Mouse (Mus musculus): ENCODE data around the gene Ddah1.

- TF ChIP-seq CTCF (IDR thresholded peaks at IDR 0.05; ENCODE audit: low read depth) = no peak
- TF ChIP-seq EP300 (IDR thresholded peaks at IDR 0.05; ENCODE audit: low read depth) = no peak
These were observed 23.6 kb upstream of the Ddah1 start for GRCm38 (mm10) chr3:145734857-145735256.
